Mouse (Mus musculus) thymus, adult 2 months (tissue): ENCODE results near the gene Rnf186. TPM values are rescaled to one million over a fixed set of nuclear protein-coding genes. Genes with fewer than 3 reads are reported as not detected.

Source experiments
- DNase-seq: peaks from one replicate; pipeline ENCODE4 v3.0.0; 2021
- H3K27ac ChIP-seq: fragments of 200-500 bp; 2 replicates; pipeline ENCODE4 v1.5.1; 2012; ENCODE audit warnings: low read length, control low read depth; ENCODE audit not compliant: control insufficient read depth, insufficient read depth
- H3K27me3 ChIP-seq: fragments of 200-500 bp; 2 replicates; pipeline ENCODE4 v1.6.1; 2012; ENCODE audit warnings: mild to moderate bottlenecking, low read length, moderate library complexity, mixed read lengths; ENCODE audit not compliant: control insufficient read depth, insufficient read depth
- H3K36me3 ChIP-seq: fragments of 200-500 bp; 2 replicates; pipeline ENCODE4 v1.6.1; 2012; ENCODE audit warnings: mild to moderate bottlenecking, low read length, moderate library complexity; ENCODE audit not compliant: control insufficient read depth, insufficient read depth
- H3K4me1 ChIP-seq: fragments of 200-500 bp; replicated peaks from 2 replicates; pipeline ENCODE4 v1.6.1; 2012; ENCODE audit warnings: low read length; ENCODE audit not compliant: control insufficient read depth, insufficient read depth
- H3K4me3 ChIP-seq: fragments of 200-500 bp; 2 replicates; pipeline ENCODE4 v1.5.1; 2012; ENCODE audit warnings: mild to moderate bottlenecking, low read length, control low read depth, moderate library complexity; ENCODE audit not compliant: control insufficient read depth, insufficient read depth
- CTCF ChIP-seq: fragments of 200-500 bp; IDR thresholded peaks from 2 replicates; pipeline ENCODE4 v1.5.1; 2012; ENCODE audit warnings: mild to moderate bottlenecking, control low read depth, low read length, moderate library complexity, borderline replicate concordance; ENCODE audit not compliant: control insufficient read depth, poor library complexity, insufficient read depth; ENCODE audit errors: extremely low read depth
- POLR2A ChIP-seq: fragments of 200-500 bp; IDR thresholded peaks from 2 replicates; pipeline ENCODE4 v1.6.1; 2012; ENCODE audit warnings: mild to moderate bottlenecking, low read length, control low read depth, moderate library complexity; ENCODE audit not compliant: control insufficient read depth, poor library complexity, insufficient read depth; ENCODE audit errors: extremely low read depth
- WGBS: fragments of 180-500 bp; shearing (Covaris S2); methylation state at CpG from one replicate; pipeline ENCODE4 v1.1.7; 2018; 5-methylcytosine and 5-hydroxymethylcytosine counted together
- polyA plus RNA-seq: library from polyadenylated mRNA; depleted of rRNA; stranded (reverse); fragments of >200 nt; gene quantifications from 2 replicates; pipeline ENCODE4 v1.2.3, GENCODE M21; 2012

Rnf186 gene
- polyA plus RNA-seq, 1 experiment: 2.3 TPM

- 91% methylated on average over 9 of the region's 9 CpGs for WGBS
- no peak for DNase-seq
- Histone ChIP-seq H3K27ac (no peak overlapping the region), H3K36me3 (no peaks in the 10 kb centered on the region), H3K4me3 (no peak overlapping the region), H3K4me1 (peaks cover 10% of the 10 kb centered on the region), H3K27me3 (no peaks in the 10 kb centered on the region)
- TF ChIP-seq CTCF (no peak), POLR2A (no peak)
Measured at GRCm38 (mm10) chr4:138958612-138959011, 8.3 kb upstream of the Rnf186 start.

- TF ChIP-seq CTCF: no peak
- no peak for TF ChIP-seq POLR2A
- H3K36me3 ChIP-seq: no peaks in the 10 kb centered on the region
- WGBS: 86% methylated on average over 15 of the region's 15 CpGs
- no peak overlapping the region for H3K4me3 ChIP-seq
- peaks cover 10% of the 10 kb centered on the region for H3K4me1 ChIP-seq
- no peaks in the 10 kb centered on the region for H3K27me3 ChIP-seq
- H3K27ac ChIP-seq: no peak overlapping the region
- DNase-seq: no peak
Measured at GRCm38 (mm10) chr4:138959120-138959519, 7.8 kb upstream of the Rnf186 start.

DNA sequence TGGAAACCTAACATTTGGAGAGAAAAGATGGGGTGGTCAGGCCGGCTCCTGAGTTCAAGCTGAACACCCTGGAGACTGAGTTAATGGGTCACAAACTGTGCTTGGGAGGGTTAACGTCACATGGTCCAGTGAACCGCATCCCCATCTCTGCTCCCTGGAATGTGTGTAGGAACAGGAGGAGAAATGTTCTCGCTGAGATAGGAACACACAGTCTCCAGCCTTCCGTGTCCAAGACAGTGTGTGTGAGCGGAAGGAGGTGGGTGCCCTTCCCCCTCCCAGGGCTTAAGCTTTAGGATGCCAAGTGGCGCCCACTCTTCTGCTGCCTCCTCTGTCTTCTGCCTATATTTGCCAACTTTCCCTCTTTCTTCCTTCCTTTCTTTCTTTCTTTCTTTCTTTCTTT, 7.0 kb upstream of the Rnf186 start:
- Histone ChIP-seq H3K27me3 (no peaks in the 10 kb centered on the region), H3K4me3 (no peak overlapping the region), H3K4me1 (peaks cover 10% of the 10 kb centered on the region), H3K27ac (no peak overlapping the region), H3K36me3 (no peaks in the 10 kb centered on the region)
- 87% methylated on average over 7 of the region's 7 CpGs for WGBS
- no peak for DNase-seq
- TF ChIP-seq POLR2A (no peak), CTCF (no peak)

- 66% methylated on average over 5 of the region's 5 CpGs for WGBS
- no peak for TF ChIP-seq CTCF
- no peak for TF ChIP-seq POLR2A
- Histone ChIP-seq H3K36me3 (no peaks in the 10 kb centered on the region), H3K4me1 (peaks cover 13% of the 10 kb centered on the region), H3K27ac (no peak overlapping the region), H3K4me3 (no peak overlapping the region), H3K27me3 (no peaks in the 10 kb centered on the region)
- no peak for DNase-seq
Measured at GRCm38 (mm10) chr4:138962719-138963118, 4.2 kb upstream of the Rnf186 start.

DNA sequence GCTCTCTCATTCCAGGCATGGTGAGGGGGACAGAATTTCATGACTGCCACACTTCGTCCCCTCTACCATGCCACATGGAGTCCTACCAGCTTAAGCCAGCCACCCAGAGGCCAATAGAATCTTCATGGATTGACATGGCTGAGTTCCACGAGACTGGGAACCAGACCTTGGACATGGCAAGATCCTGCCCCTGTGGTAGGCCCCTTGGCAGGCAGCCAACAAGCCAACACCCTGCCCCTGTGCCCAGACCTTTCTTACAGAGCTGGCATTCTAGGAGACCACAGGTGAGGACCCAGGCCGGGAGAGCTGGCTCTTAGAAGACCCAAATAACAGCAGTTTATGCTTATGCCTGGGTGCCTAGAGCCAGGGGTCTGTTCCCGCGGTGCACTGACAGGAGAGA, 1.0 kb upstream of the Rnf186 start:
- no peak for DNase-seq
- Histone ChIP-seq H3K27me3 (no peaks in the 10 kb centered on the region), H3K4me1 (peaks cover 13% of the 10 kb centered on the region), H3K4me3 (no peak overlapping the region), H3K27ac (no peak overlapping the region), H3K36me3 (no peaks in the 10 kb centered on the region)
- TF ChIP-seq CTCF (no peak), POLR2A (no peak)
- 68% methylated on average over 5 of the region's 5 CpGs for WGBS

DNA sequence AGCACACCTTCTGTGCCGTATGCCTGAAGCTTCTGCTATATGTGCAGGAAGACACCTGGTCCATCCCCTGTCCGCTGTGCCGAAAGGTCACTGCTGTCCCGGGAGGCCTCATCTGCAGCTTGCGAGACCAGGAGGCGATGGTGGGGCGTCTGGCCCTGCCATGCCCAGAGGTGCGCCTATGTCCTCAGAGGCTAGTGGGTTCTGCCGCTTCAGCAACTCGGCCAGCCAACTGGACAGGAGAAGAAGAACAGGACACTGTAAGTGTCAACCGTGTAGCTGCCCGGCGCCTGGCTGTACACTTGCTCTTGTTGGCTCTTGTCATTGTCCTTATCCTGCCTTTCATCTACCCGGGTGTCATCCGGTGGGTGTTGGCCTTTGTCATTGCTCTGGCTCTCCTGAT, 573 bp downstream of the Rnf186 start:
- Histone ChIP-seq H3K4me1 (peaks cover 16% of the 10 kb centered on the region), H3K27me3 (no peaks in the 10 kb centered on the region), H3K4me3 (no peak overlapping the region), H3K36me3 (no peaks in the 10 kb centered on the region), H3K27ac (no peak overlapping the region)
- no peak for DNase-seq
- TF ChIP-seq CTCF (no peak), POLR2A (no peak)
- 97% methylated on average over 15 of the region's 15 CpGs for WGBS
